Mouse (Mus musculus) right cerebral cortex, adult 2 months (tissue): Measurements from ENCODE around the gene Gtf2h3.
"Not testable (repeated sequence)": the region's sequence is repeated elsewhere in the genome, so short reads cannot be mapped to it uniquely, and the experiment has no call there.

ENCODE experiments used
- DNase-seq, 2 experiments: peaks; one replicate each; pipeline ENCODE4 v3.0.0; 2021 to 2022; ENCODE audit warnings: low spot score in 2 of 2

The Gtf2h3 gene

DNA sequence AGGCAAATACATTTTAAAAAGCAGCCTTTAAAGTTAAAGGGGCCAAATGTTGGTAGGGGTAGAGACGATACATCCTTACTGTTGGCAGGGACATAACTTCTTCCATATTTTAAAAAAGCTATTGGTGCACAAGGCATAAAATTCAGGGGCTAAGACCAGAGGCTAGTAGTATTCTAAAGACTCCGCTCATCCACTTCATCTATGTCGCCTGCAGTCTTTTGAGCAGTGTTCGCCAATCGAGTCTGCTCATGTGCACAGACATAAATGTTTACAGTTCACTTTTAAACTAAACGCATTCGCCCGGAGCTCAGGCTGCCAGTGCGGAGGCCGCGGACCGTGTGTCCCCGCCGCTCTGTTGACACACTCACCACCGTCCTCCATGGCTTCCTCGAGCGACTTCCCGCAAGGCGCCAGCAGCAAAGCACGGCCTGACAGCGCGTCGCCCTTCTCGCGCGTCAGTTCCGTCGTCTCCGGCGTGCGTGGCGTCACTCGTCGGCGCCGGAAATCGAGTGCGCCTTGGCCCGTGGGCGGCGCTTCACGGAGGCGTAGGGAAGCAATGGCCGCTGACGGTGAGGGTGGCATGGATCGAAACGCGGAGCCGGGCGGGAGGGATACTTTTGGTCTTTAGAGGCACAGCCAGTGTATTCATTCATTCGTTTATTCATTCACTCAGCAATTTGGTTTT lies at the start of gene Gtf2h3, which contains the start of gene Eif2b1:
Gene Gtf2h3, plus strand, starts transcription at position 508 of the 685 bp plus-strand sequence.
Gene Eif2b1, minus strand, starts transcription at position 499 of the 685 bp plus-strand sequence.
- peak; percentile 94 to 97 for DNase-seq

DNA sequence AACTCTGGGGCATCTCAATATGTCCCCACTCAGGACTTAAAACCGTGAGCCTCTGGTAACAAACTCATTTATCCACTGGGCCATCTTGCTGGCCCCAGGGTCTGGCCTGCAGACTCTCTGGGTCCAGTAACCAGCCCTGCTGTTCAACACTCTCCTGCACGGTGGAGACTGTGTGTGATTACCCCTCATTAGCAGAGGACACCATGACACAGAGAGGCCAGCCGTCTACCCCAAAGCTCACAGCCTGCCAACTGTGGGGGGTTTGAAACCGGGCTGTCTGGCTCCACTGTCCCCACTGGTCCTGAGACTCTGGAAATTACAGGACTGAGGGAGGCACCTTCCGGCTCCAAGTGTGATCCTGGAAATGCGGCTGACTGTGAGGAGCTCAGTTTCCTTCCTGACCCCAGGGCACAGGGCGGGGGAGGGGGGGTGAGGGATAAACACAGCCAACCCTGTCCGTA lies 49.7 kb upstream of the Gtf2h3 start:
- DNase-seq, result no peak

DNA sequence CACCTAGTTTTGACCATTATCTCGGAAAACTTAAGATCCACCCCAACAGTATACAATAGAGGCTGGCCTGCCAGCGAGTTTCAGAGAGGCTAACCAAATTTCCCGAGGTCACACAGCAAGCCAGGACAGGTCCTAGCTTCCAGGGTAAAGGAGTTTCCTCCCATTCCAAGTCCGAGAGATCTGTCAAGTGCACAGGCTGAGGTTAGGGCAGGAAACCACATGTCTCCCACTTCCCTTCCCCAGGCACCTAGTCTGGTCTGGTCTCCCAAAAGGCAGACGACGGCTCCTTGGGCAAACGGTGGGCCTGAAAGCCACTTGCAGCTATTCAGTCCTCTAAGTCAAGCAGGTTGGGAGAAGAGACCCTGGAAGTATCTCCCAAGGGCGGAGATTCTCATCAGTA lies 49.2 kb upstream of the Gtf2h3 start:
- no peak for DNase-seq

DNA sequence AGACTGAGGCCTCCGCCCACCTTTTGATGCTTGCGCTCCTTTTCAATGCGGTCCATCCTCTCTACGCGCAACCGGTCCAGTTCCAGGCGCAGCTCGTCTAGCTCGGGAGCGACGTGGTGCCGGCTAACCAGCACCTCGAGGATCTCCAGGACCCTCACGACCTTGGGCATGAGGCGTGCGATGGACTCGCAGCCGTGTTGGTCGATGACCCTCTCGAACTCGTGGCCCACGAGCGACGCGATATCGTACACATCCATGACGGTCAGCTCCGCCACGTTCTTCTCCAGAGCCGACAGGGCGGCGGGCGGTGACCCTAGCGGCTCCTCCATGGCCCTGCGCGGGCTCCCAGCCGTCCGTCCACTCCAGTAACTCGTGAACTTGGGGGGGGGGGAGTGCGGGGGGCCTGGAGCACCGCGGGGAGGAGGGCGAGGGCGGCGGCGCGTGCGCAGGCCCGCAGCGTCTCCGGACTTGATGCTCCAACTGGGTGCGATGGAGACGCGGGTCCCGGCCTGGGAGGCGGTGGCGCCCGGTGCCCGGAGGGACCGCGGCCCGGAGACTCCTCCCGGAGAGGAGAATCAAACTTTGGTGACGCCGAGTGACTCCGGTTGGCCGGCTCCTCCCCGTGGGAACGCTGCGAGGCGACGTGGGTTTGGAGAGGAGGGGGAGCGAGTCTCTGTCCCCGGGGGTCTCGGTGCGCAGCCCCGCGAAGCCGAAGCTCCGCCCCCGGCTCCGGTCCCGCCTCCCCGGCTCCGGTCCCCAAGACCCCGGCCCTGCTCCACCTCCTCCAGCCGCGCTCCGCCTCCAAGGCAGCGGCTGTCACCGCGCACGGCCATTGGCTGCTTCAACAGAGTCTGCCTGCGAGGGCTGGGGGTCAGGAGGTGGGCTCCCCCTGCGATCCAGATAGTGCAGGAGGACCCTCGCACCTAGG lies 48.0 kb upstream of the Gtf2h3 start, which contains the start of gene Rilpl1:
Gene Rilpl1, minus strand, starts transcription at position 737 of the 928 bp plus-strand sequence.
- DNase-seq, result peak; percentile 75 to 76

DNA sequence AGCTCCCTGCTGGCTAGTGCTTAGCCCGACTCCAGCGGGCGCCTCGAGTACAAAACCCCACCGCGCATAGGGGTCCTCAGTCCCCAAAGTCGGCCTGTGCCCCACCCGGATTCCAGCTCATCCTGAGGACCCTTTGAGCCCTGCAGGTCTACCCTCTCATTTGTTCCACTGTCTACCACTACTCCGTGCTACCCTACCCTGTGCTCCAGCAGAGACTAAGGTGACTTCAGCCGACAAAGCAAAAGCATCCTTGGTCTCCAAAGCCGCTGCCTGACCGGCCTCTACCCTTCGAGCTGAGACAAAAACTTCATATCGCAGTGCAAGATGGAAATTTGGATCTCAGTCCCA lies 47.4 kb upstream of the Gtf2h3 start:
- no peak for DNase-seq

DNA sequence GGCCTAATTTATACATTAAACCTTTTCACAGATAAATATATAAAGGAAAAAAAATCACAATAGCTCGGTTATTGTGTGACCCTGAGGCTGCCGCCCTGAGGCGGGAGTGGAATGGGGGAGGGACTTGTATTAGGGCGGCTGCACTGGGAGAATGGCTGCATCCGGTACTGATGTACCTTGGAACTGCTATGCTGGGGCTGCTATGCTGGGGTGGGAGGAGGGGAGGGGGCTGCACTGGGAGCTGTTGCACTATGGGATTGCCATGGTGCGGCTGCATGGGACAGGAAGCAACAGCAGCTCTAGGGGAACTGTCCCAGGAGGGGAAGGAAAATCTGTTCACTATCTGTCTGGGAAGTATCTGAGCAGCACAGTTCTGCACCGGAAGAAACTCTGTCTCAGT lies 46.5 kb upstream of the Gtf2h3 start:
- DNase-seq, result no peak

DNA sequence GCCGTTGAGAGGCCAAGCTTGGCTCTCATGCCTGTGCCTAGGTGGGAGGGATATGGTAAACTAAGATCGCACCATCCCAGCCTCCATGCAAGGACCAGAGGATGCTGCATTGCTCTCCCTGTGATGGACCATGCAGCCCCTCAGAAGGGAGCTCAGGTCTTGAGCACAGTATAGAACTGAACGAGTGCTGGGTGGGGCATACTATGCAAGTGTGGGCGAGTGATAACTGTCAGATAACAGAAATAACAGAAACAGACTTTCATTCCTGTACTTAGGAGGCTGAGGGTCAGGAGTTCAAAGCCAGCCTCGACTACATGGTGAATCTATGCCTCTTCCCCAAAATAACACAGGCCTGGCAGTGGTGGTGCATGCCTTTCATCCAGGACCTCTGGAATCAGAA lies 43.9 kb upstream of the Gtf2h3 start:
- no peak for DNase-seq

DNA sequence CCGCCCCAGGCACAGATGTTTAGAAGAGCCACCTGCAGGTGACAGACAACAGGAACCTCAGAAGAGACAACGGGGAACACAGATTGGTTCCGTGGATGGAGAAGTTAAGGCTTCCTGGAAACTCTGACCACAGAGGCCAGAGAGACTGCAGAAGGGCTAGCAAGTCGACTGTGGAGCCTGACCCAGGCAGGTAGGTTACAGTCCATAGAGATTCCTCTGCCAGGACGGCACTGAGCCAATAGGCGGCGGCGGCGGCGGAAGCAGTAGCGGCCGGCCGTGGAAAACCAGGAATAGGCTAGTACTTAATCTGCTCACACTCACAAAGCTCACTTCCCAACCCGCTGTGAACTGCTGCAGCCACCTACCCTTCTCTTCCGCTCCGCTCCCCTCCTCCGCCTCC lies 42.2 kb upstream of the Gtf2h3 start:
- peak; percentile 43 to 52 for DNase-seq

DNA sequence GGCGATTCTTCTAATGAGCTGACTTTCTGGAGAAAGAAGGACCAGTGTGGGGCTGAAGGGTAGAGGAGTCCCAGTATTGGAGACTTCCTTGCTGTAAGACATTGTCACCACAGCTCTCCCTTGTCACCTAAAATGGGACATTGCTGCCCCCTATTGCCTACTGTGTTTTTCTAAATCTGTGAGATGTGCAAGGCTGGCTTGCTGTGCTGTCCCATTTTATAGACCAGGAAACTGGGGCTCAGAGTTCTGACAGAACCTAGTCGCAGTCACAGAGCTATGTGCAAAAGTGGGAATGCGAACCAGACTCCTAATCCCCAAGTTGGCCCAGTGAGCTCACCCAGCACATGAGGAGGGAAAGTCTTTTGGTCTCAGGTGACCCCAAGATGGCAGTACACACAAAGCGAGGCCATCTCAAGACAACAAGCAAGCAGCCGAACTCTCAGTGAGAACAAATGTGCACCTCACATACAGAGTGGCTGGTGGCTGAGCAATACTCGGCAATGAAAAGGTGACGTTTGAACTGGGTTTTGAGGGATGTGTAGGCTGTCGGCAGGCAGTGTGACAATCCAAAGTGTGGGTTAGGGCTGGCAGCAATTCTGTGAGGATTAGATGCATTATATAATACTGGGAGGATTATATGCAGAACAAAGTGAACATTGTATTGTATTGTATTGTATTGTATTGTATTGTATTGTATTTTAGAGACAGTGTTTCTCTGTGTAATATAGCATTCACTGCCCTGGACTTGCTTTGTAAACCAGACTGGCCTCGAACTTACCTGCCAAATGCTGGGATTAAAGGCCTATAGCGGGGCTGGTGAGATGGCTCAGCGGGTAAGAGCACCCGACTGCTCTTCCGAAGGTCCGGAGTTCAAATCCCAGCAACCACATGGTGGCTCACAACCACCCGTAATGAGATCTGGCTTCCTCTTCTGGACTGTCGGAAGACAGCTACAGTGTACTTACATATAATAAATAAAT lies 39.8 kb upstream of the Gtf2h3 start:
- peak; percentile 55 to 81 for DNase-seq

DNA sequence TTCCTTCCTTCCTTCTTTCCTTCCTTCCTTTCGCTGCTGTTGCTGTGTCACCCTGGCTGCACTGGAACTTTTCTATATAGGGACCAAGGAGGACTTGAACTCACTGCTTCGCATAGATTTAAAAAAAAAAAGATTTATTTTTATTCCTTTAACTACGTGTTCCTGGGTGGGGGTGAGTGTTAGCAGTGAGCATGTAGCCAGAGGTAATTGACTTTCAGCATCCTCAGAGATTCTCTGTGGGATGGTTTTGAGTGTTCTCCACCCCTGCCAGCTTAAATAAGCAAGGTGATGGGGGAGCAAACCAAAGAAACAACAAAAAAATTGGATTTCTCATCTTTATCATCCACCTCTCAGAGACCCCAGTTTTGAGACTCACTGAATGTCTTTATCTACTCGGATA lies 39.0 kb upstream of the Gtf2h3 start:
- DNase-seq, result no peak

DNA sequence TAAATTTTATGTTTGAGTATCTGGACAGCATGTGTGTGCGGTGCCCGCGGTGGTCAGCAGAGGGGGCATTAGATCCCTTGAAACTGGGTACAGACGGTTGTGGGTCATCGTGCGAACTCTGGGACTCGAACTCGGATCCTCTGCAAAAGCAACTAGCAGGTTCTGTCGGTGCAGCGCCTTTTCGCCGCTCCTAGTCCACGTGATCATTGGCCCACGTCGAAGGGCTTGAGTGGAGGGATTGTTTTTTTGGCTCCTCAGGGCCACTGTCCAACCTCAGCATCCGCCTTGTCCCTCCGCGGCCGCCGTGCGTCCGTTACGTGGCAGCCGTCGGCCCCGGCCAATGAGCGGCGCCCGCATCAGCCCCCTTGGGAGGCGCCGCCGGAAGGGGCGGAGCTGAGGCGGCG lies 38.6 kb upstream of the Gtf2h3 start, which contains the start of gene Tmed2:
Gene Tmed2, plus strand, starts transcription at position 313 of the 404 bp plus-strand sequence.
- peak; percentile 96 to 98 for DNase-seq

DNA sequence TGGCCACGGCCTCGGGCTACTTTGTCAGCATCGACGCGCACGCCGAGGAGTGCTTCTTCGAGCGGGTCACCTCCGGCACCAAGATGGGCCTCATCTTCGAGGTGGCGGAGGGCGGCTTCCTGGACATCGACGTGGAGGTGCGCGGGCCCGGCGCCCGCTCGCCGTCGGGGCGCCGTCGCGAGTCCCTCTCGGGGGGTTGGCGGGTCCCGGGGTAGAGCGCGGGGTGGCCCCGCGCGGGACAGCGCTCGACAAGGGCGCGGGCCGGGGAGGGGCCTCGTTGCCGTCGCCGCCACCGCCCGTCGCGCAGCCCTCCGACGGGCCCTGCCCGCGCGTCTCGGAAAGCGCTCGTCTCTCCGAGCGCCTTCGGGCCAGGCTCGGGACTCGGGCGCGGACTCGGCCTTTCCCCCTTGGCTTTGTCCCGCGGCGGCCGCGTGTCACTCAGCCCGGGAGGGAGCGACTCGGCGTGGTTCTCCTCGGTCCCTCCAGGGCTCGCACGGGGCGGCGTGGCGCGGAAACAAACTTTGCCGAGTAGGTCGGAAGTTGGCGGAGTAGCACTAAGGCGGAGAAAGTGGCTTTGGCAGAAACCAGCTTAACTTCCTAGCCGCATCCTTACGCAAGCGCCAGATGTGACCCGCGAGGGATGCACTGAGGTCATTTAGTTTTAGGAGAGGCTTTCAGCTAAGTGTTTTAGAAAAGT lies 37.9 kb upstream of the Gtf2h3 start:
- DNase-seq, result peak in 1 of 2 experiments; percentile 30

DNA sequence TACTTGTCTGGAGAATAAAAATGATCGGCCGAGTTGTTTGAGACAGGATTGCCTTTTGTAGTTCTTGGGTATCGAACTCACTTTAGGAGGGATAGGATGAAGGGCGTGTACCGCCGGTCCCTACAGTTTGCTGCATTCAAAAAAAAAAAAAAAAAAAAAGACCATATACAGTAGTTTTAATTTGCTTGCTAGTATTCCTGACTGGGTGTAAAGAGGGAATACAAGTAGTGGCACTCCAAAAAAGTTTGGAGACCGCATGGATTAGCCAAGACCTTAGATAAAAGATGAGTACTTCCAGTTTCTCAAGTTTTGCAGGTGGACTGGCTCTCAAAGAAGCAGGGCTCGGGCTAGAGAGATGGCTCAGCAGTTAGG lies 37.4 kb upstream of the Gtf2h3 start:
- DNase-seq, result no peak

DNA sequence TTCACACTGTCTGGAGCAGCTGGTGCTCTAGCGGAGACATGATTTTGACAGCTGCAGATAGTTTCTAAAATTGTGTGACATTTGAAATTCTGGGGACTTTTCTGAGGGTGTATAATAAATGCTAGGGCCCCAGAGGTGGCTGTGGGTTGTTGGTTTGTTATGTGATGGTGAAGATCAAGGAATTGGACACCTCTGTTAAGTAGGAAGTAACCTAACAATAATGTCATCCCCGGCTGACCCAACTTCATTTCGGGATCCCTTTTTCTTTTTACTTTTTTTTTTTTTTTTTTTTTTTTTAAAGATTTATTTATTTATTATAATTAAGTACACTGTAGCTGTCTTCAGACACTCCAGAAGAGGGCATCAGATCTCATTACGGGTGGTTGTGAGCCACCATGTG lies 28.2 kb upstream of the Gtf2h3 start:
- not testable (repeated sequence) for DNase-seq

DNA sequence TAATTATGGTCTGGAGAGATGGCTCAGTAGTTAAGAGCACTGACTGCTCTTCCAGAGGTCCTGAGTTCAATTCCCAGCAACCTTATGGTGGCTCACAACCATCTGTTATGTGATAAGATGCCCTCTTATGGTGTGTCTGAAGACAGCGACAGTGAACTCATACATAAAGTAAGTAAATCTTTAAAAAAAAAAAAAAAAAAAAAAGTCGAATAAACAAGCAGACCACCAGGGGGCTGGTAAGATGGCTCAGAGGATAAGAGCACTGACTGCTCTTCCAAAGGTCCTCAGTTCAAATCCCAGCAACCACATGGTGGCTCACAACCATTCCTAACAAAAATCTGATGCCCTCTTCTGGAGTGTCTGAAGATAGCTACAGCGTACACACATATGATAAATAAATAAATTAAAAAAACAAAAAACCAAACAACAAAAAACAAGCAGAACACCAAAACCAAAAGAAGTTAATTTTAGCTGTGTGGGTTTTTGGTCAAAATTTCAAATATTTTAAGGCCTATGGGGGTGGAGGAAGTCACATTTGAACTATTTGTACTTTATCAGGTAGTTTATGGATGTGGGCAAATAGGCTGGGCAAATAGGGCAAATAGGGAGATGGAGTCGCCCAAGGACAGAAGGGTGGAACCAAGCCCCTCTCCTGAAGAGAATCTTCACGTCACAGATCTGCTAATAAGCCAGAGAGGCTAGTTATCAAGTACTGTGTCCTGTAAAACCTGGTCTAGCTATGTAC lies 27.4 kb upstream of the Gtf2h3 start:
- not testable (repeated sequence) for DNase-seq

DNA sequence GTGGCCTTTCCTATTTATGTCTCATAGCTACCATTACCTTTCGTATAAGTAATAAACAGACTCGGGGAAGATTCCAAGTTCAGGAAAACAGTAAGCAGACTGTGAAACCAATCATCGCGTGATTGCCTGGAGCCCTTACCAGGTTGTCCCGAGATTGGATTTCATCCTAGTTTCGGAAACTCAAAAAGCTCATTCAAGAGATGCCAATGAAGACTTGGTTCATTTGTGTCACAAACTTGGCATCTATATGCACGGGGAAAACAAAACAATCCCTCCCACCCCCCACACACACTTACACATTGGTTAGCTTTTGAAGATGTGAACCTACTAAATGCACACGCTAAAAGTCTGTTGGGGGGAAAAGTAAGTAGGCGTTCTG lies 26.9 kb upstream of the Gtf2h3 start:
- DNase-seq, result no peak

DNA sequence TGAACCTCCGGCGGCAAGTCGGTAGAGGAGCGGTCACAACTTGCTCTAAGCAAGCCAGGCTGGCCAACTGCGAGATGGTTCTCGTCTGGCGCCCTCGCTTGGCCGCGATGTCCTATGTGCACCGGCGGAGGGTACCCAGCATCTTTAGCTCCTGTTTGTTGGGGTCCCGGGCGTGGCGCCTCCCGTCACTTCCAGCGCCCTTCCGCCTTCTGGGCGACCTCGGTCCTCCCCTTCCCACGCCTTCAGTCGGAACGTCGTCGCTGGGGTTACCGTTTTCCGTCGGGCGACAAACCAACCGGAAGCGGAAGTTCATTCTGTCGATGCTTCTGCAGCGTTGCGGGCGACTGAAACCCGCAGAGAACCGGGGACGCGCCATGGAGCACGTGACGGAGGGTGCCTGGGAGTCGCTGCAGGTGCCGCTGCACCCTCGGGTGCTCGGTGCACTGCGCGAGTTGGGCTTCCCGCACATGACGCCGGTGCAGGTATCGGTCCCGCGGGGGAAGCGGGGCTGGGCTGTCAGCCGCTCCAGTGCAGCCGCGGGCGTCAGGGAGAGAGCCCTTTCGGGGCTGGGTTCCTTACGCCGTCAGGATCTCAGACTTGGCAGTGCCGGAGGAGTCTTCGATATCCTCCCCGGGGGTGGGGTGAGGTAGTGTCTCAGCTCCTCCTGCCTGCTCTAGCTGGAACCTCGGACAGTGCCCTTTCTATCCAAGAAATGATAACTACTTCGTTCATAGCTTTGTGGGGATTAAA lies 26.2 kb upstream of the Gtf2h3 start, which contains the start of gene Ddx55:
Gene Ddx55, plus strand, starts transcription at position 307 of the 750 bp plus-strand sequence.
- peak; percentile 90 to 94 for DNase-seq

DNA sequence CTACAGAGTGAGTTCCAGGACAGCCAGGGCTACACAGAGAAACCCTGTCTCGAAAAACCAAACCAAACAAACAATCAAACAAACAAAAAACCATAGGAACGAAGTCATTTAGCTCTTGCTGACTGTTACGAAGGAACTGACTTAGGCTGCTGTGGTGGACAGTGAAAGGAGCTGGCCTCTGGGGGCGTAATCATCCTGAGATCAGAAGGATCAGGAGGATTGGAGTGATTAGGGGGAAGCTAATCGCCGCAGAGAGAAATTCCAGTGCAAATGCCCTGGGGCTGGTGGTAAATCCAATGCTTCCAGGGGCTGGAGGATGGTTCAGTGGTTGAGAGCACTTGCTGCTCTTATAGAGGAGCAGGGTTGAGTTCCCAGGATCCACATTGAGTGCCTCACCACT lies 25.3 kb upstream of the Gtf2h3 start:
- DNase-seq, result no peak

DNA sequence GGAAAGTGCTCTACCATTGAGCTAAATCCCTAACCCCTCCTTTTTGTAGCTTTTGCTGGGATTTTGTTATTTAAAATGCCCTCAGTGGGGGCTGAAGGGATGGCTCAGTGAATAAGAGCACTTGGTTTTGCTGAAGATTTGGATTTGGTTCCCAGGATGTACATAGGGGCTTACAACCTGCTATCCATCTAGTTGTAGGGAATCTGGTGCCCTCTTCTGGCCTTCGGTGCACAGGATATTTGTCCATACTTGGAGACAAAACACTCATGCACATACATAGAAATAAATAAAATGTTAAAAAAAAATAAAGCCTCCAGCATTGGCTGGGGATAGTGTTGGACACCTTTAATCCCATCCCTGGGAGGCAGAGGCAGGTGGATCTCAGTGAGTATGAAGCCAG lies 23.8 kb upstream of the Gtf2h3 start:
- DNase-seq, result no peak
